Mouse (Mus musculus): Measurements from ENCODE around the gene Bcl2l15.

DNA sequence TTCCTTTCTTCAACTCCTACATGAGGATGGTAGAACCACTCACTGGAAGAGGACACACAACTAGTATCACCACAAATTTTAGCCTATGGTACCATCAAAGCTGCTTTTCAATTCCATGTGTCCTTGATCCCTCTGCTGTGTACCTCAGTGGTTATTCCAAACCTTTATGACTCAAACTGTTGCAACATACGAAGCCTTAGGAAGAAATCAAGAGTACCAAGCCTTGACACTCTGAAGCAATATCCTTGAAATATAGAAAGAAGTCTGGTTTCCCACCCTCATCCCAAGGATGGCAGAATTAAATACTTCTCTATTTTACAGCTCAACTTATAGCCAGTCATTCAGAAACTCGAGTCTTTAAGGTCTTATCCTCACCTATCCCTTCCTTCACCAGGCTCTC is 36.0 kb upstream of the Bcl2l15 start:
- no peak for TF ChIP-seq CTCF (IDR thresholded peaks at IDR 0.05; ENCODE audit: control insufficient read depth, insufficient read depth, insufficient replicate concordance, low read depth, low read length)
- no peak for TF ChIP-seq POLR2A (IDR thresholded peaks at IDR 0.05; ENCODE audit: control insufficient read depth, low read depth, low read length)
